Mouse (Mus musculus) forebrain, embryonic 11.5 days (tissue): ENCODE measurements around the gene Dclk3. TPM values are rescaled to one million over a fixed set of nuclear protein-coding genes. Genes with fewer than 3 reads are reported as not detected.
A peak's percentile ranks its signal among the peaks of the same experiment; 100 is the strongest.

Experiments
- ATAC-seq: fragments of 200-750 bp; cut with Nextera tagmentation; replicated peaks from 2 replicates; pipeline ENCODE4 v1.8.0; 2017; ENCODE audit warnings: moderate TSS enrichment; ENCODE audit not compliant: low FRiP score
- DNase-seq: peaks from one replicate; pipeline ENCODE4 v3.0.0-alpha.2; 2017; ENCODE audit warnings: low spot score
- H3K27ac ChIP-seq: fragments of 300-500 bp; sonication (generic); 2 replicates; pipeline ENCODE4 v1.5.1; 2014; ENCODE audit warnings: low read depth, low read length
- H3K27me3 ChIP-seq: fragments of 300-500 bp; sonication (generic); 2 replicates; pipeline ENCODE4 v1.6.1; 2014; ENCODE audit warnings: mild to moderate bottlenecking, low read length, mixed read lengths; ENCODE audit not compliant: control insufficient read depth, insufficient read depth
- H3K36me3 ChIP-seq: fragments of 300-500 bp; sonication (generic); 2 replicates; pipeline ENCODE4 v1.6.1; 2014; ENCODE audit warnings: mild to moderate bottlenecking, low read length, moderate library complexity, mixed read lengths; ENCODE audit not compliant: control insufficient read depth, insufficient read depth
- H3K4me1 ChIP-seq: fragments of 300-500 bp; sonication (generic); replicated peaks from 2 replicates; pipeline ENCODE4 v1.6.1; 2014; ENCODE audit warnings: low read length, mixed read lengths; ENCODE audit not compliant: control insufficient read depth, insufficient read depth
- H3K4me2 ChIP-seq: fragments of 300-500 bp; sonication (generic); 2 replicates; pipeline ENCODE4 v1.6.1; 2014; ENCODE audit warnings: low read depth, mild to moderate bottlenecking, low read length, moderate library complexity, mixed read lengths; ENCODE audit not compliant: severe bottlenecking
- H3K4me3 ChIP-seq: fragments of 300-500 bp; sonication (generic); 2 replicates; pipeline ENCODE4 v1.5.1; 2014; ENCODE audit warnings: low read depth, low read length
- H3K9ac ChIP-seq: fragments of 300-500 bp; sonication (generic); 2 replicates; pipeline ENCODE4 v1.6.1; 2014; ENCODE audit warnings: low read length
- H3K9me3 ChIP-seq: fragments of 300-500 bp; sonication (generic); 2 replicates; pipeline ENCODE4 v1.6.1; 2016; ENCODE audit warnings: low read length, mixed read lengths; ENCODE audit not compliant: control insufficient read depth
- WGBS: fragments of 180-500 bp; shearing (Covaris S2); extraction: QIAGEN DNeasy Blood & Tissue Kit; methylation state at CpG from one replicate; pipeline ENCODE4 v1.1.7; 2014; 5-methylcytosine and 5-hydroxymethylcytosine counted together
- polyA plus RNA-seq: library from polyadenylated mRNA; unstranded; fragments of >200 nt; fragmentation: Nextera tagmentation; extraction: Ambion mirVana; gene quantifications from 2 replicates; pipeline ENCODE4 v1.2.1, GENCODE M21; 2014

Gene Dclk3
- polyA plus RNA-seq, 1 experiment from 2014 or later: 0.20 TPM

DNA sequence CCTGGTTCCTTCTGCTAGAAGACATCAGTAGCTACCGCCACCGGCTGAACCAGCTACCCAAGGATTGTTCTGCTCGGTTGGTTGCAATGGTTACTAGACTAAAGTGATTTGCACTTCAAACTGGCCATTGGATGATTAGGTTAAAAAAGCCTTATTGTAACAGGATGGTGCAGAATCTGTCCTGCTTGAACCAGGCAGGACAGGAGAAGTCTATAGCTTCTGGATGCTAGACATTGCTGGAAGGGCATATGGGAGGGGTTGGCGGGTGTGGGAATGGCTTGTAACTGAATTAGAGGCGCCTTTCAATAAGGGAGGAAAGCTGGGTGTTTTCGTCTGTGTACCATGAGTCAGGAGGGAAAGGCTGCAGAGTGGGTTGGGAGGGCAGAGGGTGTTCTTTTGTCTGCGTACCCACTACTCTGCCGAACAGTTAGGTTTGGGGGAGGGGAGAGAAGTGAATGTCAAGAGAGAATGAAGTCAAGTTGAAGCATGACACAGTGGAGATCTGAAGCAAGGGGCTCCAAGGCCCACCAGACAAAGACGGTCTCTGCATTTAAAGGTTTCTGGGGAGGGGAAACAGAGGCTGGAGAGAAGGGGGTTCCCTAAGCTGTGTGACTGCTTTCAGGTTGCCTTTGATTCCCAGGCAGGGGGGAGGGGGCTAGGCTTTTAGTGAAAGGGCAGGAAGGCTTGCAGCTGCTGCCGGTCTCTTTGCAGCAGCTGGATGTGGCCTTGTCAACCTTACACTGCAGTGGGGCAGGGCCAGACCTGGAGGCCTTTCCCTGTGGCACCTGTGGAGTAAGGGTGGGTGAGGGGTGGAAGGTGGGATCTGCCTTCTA is 48.0 kb downstream of the Dclk3 start:
- Histone ChIP-seq H3K27me3 (no peaks in the 10 kb centered on the region), H3K9ac (no peak overlapping the region), H3K4me2 (no peak overlapping the region), H3K36me3 (no peaks in the 10 kb centered on the region), H3K4me3 (no peak overlapping the region), H3K9me3 (no peaks in the 10 kb centered on the region), H3K27ac (no peak overlapping the region), H3K4me1 (0 out of 2 replicates have a peak, but pooled peaks cover 5% of the 10 kb centered on the region)
- DNase-seq: no peak
- ATAC-seq: peak; percentile 66
- WGBS: 37% methylated on average over 10 of the region's 10 CpGs

DNA sequence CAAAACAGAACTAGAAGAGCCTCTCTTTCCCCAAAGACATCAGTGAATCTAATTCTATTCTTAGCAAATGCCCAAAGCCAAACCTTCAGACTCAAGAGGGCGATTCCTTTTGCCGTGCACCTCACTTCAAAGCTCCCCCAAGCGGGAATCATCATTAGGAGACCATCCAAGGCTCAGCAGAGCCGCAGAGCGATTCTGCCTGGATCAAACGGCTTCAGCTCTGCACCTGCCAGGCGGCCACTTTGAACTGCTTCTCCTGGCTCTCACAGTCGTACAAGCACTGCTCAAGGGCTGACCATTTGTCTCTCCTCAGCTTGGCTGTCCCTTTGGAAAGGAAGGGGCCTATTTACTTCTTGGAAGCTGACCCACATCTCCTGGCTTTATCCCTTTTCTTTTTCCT is 51.7 kb downstream of the Dclk3 start:
- H3K4me1 ChIP-seq: 0 out of 2 replicates have a peak, but pooled peaks cover 5% of the 10 kb centered on the region
- no peaks in the 10 kb centered on the region for H3K9me3 ChIP-seq
- H3K4me2 ChIP-seq: no peak overlapping the region
- H3K9ac ChIP-seq: no peak overlapping the region
- no peaks in the 10 kb centered on the region for H3K27me3 ChIP-seq
- H3K36me3 ChIP-seq: no peaks in the 10 kb centered on the region
- WGBS: 53% methylated on average over 8 of the region's 8 CpGs
- ATAC-seq: no peak
- DNase-seq: no peak
- no peak overlapping the region for H3K4me3 ChIP-seq
- no peak overlapping the region for H3K27ac ChIP-seq

DNA sequence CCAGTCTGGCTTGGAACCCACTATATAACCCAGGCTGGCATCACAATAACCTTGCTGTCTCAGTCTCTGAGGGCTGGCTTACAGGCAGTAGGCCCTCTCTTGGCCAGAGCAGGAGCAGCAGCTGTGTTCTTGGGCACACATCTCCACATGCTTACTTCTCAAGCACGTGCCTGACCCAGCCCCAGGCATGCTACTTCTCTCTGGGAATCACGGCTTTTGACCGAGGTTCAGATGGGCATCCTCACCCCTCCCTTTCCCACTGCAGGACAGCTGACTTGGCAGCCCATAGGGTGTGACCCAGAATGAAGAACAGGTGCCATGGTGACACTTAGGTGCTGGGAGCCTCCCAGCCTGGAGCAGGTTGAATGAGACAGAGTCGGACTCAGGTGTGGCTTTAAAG is 52.4 kb downstream of the Dclk3 start:
- H3K27me3 ChIP-seq: no peaks in the 10 kb centered on the region
- ATAC-seq (no peak), DNase-seq (no peak)
- no peak overlapping the region for H3K27ac ChIP-seq
- H3K4me1 ChIP-seq: 0 out of 2 replicates have a peak, but pooled peaks cover 5% of the 10 kb centered on the region
- no peak overlapping the region for H3K4me3 ChIP-seq
- H3K9ac ChIP-seq: no peak overlapping the region
- H3K9me3 ChIP-seq: no peaks in the 10 kb centered on the region
- H3K4me2 ChIP-seq: no peak overlapping the region
- whole genome bisulfite sequencing: 60% methylated on average over 4 of the region's 4 CpGs
- no peaks in the 10 kb centered on the region for H3K36me3 ChIP-seq

DNA sequence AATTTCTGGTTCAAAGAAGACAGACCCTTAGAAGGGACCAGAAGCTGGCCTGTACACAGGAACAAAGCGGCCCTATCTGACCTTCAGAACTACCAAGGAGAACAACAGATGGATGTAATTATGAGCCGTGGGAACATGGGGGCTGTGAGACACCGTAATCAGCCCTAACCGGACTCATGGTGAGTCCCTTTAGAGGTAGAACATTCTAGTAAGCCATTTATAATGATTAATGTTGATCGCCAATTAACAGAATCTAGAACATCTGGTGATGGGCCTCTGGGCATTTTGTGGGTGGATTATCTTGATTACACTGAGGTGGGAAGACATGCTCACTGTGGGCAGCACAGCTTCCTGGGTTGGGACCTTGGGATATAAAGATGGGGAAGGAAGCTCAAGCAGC is 54.6 kb downstream of the Dclk3 start:
- H3K27me3 ChIP-seq: no peaks in the 10 kb centered on the region
- WGBS: 58% methylated on average over 5 of the region's 5 CpGs
- no peaks in the 10 kb centered on the region for H3K9me3 ChIP-seq
- no peak overlapping the region for H3K27ac ChIP-seq
- no peaks in the 10 kb centered on the region for H3K4me1 ChIP-seq
- H3K4me2 ChIP-seq: no peak overlapping the region
- H3K9ac ChIP-seq: no peak overlapping the region
- no peaks in the 10 kb centered on the region for H3K36me3 ChIP-seq
- ATAC-seq (no peak), DNase-seq (no peak)
- no peak overlapping the region for H3K4me3 ChIP-seq

DNA sequence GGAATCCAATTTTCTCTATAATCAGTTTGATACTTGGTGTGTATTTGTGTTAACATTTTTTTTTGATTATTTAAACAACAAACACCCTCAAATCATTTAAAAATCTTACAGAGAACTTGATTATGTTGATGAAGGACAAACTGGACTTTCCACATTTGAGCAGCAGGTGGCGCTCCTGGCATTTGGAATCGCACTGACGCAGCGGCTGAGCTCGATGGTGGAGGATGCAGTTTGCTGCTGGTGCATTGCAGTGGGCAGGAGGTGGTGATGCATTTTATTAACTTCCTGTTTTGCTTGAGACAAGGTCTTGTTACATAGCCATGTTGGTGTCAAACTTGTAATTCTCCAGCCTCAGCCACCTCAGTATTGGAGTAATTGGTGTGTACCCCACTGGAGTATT is 56.7 kb downstream of the Dclk3 start:
- H3K4me2 ChIP-seq: no peak overlapping the region
- no peaks in the 10 kb centered on the region for H3K4me1 ChIP-seq
- H3K36me3 ChIP-seq: no peaks in the 10 kb centered on the region
- WGBS: under 1% methylated on average over 5 of the region's 5 CpGs
- ATAC-seq: peak; percentile 75
- no peaks in the 10 kb centered on the region for H3K27me3 ChIP-seq
- no peak overlapping the region for H3K4me3 ChIP-seq
- no peak overlapping the region for H3K9ac ChIP-seq
- H3K27ac ChIP-seq: no peak overlapping the region
- no peaks in the 10 kb centered on the region for H3K9me3 ChIP-seq
- DNase-seq: peak; percentile 89

DNA sequence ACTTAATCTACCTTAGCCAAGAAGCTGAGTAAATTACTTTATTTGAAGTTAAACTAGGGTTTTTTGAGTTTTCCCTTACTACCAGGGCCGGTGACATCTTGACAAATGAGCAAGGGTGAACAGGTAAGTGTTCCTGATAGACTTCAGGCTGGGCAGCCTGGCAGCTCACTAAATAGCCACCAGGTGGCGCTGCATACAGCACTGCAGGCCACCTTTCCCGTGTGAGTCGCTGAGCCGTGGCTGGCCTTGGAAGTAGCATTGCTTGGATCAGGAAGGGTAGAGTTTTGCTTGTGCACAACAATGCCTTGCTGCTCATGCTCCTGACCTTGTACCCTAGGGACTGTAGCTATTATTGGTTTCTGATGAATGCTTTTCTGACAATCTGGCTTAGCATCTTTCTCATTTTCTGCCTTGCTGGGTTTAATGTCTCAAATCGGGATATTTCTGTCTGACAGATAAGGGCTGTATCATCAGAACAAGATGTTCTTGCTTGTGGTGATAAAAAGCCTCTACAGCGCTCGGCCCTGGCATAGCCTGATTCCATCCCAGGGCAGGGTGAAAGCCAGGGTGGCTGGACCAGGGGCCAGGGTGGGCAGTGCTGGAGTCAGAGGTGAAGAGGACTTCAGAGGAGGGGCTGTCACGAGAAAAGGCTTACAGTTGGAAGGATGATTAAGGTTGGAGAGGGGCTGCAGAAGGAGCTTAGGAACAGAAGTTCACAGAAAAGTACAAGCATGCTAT is 58.4 kb downstream of the Dclk3 start:
- peak; percentile 78 for ATAC-seq

DNA sequence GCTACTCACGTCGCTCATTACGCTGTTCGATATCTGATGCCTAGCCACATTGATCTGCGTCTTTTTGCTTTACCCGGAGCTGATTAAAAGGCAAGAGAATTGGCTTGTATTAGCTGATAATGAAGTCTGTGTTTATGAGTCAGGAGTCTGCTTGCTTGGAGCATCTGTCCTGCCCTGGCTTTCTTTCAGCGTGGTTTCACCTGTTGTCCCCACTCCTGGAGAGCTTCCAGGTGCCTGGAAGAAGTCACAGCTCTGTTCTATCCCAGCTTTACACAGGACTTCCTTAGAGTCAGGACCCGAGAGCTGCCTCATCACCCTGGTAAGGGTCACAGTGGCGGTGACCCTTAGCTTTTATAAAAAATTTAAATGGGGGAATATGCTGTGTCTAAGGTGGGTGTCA is 61.3 kb downstream of the Dclk3 start:
- H3K27ac ChIP-seq: no peak overlapping the region
- H3K36me3 ChIP-seq: no peaks in the 10 kb centered on the region
- H3K4me3 ChIP-seq: no peak overlapping the region
- no peaks in the 10 kb centered on the region for H3K4me1 ChIP-seq
- no peaks in the 10 kb centered on the region for H3K9me3 ChIP-seq
- ATAC-seq (no peak), DNase-seq (no peak)
- no peaks in the 10 kb centered on the region for H3K27me3 ChIP-seq
- no peak overlapping the region for H3K4me2 ChIP-seq
- 85% methylated on average over 9 of the region's 9 CpGs for WGBS
- H3K9ac ChIP-seq: no peak overlapping the region

More for the DNA sequence above, 58.4 kb downstream of the Dclk3 start:
- no peaks in the 10 kb centered on the region for H3K27me3 ChIP-seq
- H3K4me2 ChIP-seq: no peak overlapping the region
- H3K4me3 ChIP-seq: no peak overlapping the region
- no peaks in the 10 kb centered on the region for H3K36me3 ChIP-seq
- H3K27ac ChIP-seq: no peak overlapping the region
- WGBS: 39% methylated on average over 9 of the region's 9 CpGs
- DNase-seq: peak; percentile 91
- H3K4me1 ChIP-seq: no peaks in the 10 kb centered on the region
- H3K9me3 ChIP-seq: no peaks in the 10 kb centered on the region
- no peak overlapping the region for H3K9ac ChIP-seq

DNA sequence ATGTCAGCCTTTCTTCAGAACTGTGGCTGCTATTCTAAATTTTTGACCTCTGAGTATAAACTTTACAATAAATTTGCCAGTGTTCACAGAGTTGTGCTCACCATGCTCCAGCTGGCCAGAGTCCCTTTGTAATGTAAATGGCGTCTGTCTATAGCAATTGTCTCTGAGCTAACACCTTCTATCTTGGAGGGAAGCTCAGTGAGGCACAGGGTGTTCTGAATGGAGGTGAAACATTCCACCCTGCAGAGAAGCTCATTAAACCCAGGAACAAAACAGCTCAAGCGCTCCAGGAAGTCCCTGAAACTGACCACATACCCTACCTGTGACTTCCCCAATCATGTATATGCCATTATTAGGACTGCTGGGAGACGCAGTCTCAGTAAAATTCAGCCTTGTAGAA is 67.2 kb downstream of the Dclk3 start:
- DNase-seq (no peak), ATAC-seq (no peak)
- H3K9ac ChIP-seq: no peak overlapping the region
- H3K36me3 ChIP-seq: no peaks in the 10 kb centered on the region
- 36% methylated on average over 3 of the region's 3 CpGs for WGBS
- H3K27ac ChIP-seq: no peak overlapping the region
- no peaks in the 10 kb centered on the region for H3K4me1 ChIP-seq
- H3K27me3 ChIP-seq: no peaks in the 10 kb centered on the region
- no peak overlapping the region for H3K4me2 ChIP-seq
- H3K4me3 ChIP-seq: no peak overlapping the region
- H3K9me3 ChIP-seq: no peaks in the 10 kb centered on the region
